Mouse (Mus musculus): ENCODE results near the gene Chsy1. TPM values are rescaled to one million over a fixed set of nuclear protein-coding genes. Genes with fewer than 3 reads are reported as not detected.

Gene Chsy1
- 10 to 100 TPM; 17.2 to 18.5 TPM for total RNA-seq (2021)
- long read RNA-seq, experiment 1, full-length matches to known transcripts = 15 of 17 reads
- long read RNA-seq, experiment 1, partial matches to known transcripts = 1 of 17 reads
- long read RNA-seq, experiment 1, other reads (novel, unspliced or antisense) = 1 of 17 reads
- long read RNA-seq, experiment 2, full-length matches to known transcripts = 10 of 16 reads
- long read RNA-seq, experiment 2, partial matches to known transcripts = 3 of 16 reads
- long read RNA-seq, experiment 2, other reads (novel, unspliced or antisense) = 3 of 16 reads

DNA sequence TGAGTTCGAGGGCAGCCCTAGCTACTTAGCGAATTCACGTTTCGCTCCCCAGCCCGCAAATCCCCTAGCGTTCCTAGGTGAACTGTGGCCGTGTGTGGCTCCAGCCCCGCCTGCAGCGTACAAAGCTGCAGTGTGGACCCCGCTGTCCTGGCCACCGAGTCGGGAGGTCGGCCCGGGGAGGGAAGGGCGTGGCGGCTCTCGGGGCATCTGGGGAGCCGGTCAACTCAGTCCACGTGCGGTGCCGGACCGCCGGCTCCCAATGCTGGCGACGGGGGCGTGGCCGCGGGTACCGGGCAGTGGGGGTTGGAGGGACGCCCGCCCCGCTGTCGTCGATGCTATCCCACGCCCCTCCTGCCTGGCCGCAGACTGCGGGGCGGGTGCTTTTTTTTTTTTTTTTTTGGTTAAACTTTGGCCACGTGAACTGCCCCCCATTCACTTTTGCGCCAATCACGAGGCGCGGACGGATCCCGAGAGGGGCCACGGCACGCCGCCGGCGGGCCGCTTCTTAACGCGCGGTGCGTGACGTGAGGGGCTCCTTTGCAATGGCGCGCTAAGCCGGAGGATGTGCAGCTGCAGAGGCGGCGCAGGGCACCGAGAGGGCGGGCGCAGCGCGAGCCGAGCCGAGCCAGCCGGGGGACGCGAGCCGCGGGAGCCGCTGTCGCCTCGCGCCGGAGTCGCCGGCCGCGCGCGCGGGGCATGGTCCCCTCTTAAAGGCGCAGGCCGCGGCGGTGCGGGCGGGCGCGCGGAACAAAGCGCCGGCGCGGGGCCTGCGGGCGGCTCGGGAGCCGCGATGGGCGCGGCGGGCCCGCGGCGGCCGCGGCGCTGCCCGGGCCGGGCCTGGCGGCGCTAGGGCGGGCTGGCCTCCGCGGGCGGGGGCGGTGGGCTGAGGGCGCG, at the start of gene Chsy1:
Chsy1 (plus strand) TSS at position 555 of the 894 bp plus-strand sequence.
- intact Hi-C loops (cut with DNase I) = loop anchor here (2.0 kb wide), 1 partner anchor 190 kb away; no protein-coding TSS in a partner anchor

DNA sequence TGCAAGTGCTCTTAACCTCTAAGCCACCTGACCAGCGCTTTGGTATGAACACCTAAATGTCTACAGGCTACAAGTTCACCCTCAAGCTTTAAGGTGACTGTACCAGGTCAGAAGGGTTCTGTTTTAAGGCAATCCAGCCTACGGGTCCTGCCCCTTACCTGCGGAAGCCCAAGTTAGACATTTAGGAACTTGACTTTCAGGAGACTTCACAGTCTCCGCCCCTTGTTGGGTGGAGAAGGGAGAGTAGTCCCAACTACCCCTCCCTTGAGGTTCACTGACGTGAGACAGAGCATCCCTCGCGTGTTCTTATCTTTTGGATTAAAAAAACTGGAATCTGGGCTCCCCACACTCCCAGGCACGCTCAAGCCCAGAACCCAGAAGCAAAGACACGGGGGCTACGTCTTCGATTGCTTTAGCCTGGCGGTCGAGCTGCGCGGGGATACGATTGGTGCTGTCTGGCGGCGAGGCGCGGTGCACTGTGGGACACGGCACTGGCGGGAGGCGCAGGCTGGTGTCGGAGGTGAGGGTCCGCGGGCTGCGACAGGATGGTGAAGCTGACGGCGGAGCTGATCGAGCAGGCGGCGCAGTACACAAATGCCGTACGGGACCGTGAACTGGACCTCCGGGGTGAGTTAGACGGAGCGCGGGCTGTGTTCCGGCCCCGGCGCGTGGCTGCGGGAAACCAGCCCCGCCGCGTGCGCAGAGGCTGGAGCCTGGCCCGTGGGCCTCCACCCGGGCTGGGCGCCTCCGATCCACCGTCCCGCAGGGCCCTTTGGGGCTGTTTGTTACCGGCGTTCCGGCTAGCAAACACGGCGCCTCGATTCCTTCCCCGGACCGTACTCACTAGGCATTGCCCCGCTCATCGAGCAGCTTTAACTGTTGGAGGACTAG, 49.0 kb upstream of the Chsy1 start:
- intact Hi-C loops (cut with DNase I) = no loop called here

More for the DNA sequence above, at the start of gene Chsy1:
- peak; percentile 90 to 92 for DNase-seq (ENCODE audit: low spot score in 2 of 2)

DNA sequence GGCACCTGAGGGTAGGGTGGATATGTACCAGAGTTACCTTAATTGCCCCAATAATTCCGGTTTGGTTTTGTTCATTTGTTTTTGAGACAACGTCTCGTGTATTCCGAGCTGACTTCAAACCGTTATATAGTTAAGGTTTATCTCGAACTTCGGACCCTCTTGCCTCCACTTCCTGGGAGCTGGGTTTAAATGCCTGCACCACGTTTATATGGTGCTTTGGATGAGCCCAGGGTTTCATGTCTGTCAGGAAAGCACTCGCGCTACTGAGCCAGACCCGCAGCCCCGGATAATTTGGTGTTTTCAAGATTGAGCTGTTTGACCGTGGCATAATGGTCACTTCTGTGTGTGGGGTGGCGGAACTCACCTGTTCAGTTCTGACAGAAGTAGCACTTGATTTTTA, 48.3 kb upstream of the Chsy1 start:
- intact Hi-C loops (cut with DNase I) = no loop called here
- DNase-seq (ENCODE audit: low spot score in 2 of 2) = no peak

More for the DNA sequence above, 49.0 kb upstream of the Chsy1 start:
- peak; percentile 80 to 90 for DNase-seq (ENCODE audit: low spot score in 2 of 2)

DNA sequence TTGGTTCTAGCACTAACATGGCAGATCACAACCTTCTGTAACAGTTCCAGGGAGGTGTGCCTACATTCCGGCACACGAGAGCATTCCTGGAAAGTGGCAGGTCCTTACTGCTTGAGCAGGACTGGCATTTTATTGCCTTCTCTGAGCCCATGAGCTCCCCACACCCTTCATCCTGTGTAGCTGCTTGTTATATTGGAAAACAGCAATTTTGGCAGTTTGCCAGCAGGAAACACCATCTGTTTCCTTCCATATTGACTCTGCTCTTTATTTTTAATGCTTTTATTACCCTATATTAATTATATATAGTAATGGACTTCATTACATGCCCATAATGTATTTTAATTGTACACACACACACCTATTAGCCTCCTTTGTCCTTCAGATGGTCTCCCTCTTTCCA, 32.9 kb upstream of the Chsy1 start:
- peak in 1 of 2 experiments; percentile 52 for DNase-seq (ENCODE audit: low spot score in 2 of 2)
- intact Hi-C loops (cut with DNase I) = no loop called here

DNA sequence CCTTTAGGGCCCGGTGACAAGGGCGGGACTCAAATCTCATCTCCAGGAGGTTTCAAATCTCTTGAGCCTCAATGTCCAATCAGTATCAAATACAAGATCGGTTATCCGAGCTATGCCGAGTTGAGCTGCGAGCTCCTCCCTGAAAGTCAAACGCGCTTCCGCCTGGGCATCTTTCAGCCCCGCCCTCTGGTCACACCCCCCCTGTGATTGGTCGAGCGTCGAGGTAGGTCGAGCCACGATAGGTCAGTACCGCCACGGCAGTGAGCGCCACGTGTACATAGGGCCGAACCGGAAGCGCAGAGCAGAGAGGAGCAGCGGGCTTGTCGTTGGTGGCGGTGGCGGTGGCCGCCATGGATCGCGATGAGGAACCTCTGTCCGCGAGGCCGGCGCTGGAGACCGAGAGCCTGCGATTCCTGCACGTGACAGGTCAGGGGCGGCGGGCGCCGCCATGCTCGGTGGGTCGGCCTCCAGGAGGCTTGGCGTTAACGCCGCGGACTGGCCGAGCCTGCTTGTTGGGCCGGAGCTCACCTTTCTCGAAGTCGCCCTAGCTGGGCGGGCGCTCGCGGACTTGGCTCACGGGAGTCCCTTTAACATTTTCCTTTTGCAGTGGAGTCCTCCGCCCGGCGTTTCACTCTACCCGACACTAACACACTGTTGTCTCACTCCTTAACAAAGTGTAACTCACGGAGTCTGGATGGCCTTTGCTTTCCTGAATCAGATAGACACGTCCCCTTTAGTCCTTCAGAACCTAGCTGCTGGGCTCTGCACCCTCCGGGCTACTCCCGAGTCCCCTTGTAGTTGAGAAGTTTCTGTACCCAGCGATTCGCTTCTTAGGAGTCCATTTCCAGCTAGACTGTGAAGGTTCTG, 29.7 kb upstream of the Chsy1 start, which contains the start of gene Selenos:
Selenos (plus strand) TSS at position 286 of the 867 bp plus-strand sequence.
- DNase-seq (ENCODE audit: low spot score in 2 of 2) = peak; percentile 97 to 98
- intact Hi-C loops (cut with DNase I) = no loop called here

DNA sequence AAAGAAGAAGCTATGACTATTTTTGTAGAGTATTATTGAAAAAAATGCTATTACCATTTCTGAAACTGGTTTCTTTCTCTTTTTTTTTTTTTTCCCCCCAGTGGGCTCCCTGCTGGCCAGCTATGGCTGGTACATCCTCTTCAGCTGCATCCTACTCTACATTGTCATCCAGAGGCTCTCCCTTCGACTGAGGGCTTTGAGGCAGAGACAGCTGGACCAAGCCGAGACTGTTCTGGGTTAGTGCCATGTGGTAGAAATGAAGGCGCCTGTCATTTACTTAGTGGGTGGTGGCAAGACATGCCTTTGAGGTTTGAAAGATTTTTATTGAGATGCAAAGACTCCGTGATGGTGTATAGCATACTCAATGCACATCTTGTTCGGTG, 29.1 kb upstream of the Chsy1 start:
- intact Hi-C loops (cut with DNase I) = no loop called here
- DNase-seq (ENCODE audit: low spot score in 2 of 2) = peak; percentile 11 to 54

DNA sequence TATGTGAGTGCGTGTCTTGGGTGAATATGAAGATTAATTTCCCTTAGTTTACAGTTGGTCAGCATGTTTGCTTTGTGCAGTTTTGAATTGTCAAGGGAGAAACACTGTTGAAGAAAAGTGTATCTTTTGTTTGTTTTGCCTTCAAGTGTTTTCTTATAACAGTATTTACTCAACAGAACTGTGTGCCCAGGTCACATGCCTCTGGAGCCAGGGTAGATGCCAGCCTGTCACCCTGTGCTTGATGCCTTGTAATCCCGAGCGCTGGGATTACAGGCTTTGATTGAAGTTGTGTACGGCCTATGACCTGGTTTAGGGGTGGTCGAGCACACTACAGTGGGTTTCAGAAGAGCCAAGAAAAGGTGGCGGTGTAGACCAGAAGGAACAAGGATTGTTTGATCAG, 25.6 kb upstream of the Chsy1 start:
- intact Hi-C loops (cut with DNase I) = no loop called here
- DNase-seq (ENCODE audit: low spot score in 2 of 2) = no peak

DNA sequence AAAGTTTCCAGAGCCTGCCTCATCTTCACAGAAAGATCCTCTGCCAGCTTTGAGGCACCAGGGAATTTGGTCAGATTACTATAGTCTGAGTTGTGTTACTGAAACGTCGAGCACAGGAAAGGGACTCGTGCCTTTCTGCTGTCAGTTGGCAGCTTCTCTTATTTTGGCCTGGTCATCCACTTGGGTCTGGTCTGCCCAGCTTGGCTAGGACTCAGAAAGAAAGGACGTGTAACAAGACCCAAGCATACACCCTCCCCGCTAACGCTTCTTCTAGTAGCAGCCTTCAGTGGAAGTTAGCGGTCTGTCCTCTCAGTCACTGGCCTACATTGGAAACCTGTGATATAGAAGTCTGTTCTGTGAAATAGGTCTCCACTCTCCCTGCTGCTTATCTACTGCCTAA, 24.8 kb upstream of the Chsy1 start:
- intact Hi-C loops (cut with DNase I) = no loop called here
- DNase-seq (ENCODE audit: low spot score in 2 of 2) = no peak

DNA sequence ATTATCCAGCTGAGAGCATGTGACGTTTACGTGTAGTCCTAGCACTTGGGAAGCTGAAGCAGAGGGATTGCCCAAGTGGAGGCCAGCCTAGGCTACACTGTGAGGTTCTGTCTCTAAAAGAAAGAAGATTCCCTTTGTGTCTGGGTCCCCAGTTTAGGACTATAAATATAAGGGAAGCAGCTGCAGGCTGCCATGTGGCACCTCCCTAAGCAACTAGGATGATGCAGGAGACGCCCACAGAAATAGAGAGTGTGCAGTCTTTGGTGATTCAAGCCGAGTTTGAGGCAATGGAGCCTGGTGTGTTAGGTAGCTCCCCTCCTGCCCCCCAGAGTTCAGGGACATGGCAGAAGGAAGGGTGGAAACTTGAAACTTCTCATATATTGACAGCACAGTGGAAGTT, 21.7 kb upstream of the Chsy1 start:
- DNase-seq (ENCODE audit: low spot score in 2 of 2) = peak; percentile 32 to 64

DNA sequence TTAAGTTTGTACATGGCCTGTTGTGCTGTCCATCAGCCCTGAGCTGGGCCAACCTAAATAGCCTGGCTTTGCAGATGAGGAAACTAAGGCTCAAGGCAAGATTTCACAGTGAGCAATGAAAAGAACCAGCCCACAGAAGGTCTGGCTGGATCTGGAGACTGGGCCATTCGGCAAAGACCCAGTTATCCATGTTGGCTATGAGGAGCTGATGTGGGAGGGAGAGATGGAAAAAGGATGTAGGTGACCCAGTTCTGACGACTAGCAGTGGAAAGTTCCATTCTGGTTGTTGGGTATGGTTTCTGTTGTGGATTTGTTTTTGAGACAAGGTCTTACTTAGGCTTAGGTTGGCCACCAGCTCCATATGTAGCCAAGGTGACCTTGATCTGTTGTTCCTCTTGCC, 21.2 kb upstream of the Chsy1 start:
- intact Hi-C loops (cut with DNase I) = no loop called here
- DNase-seq (ENCODE audit: low spot score in 2 of 2) = no peak

More for the DNA sequence above, 21.7 kb upstream of the Chsy1 start:
- intact Hi-C loops (cut with DNase I) = no loop called here

DNA sequence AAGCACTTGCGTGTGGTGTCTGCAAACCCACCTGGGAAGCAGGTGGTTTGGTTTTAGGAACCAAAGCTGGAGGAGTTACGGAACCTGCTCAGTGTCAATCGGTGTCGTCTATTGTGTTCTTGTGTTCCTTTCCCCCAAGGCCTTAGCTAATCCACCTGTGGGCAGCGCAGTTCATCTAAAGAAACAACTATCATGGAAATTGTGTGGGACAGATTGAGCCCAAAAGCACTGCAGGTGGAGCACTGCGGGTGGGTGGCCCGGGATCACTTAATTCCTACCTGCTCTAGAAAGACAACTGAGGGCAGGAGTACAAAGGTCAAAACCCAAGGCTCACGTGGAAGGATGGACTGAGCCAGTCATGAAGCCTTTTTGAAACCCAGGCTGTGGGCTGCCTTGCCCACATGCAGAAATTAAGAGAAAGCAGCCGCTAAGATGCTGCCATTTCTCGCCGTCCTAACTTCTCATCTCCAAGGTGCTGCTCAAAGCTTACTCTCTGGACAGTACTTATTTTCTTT, 18.6 kb upstream of the Chsy1 start:
- intact Hi-C loops (cut with DNase I) = no loop called here
- DNase-seq (ENCODE audit: low spot score in 2 of 2) = no peak

DNA sequence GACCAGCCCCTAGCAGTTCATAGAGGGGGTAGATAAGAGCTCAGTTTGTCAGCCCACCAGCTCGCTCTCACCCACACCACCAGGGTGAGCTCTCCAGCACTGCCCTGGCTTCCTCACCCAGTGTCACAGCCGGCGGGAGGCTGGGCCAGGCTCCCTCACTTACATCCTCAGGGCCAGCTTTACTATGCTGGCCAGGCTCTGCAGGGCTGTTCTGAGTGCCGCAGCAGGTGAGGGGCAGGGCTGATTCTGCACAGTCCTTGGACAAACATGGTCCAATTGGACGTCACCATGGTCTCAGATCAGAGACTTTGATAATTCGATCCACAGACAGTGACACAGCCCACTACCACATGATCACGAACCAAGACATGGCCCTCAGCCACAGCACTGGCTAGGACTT, 17.8 kb upstream of the Chsy1 start:
- DNase-seq (ENCODE audit: low spot score in 2 of 2) = no peak
- intact Hi-C loops (cut with DNase I) = no loop called here

DNA sequence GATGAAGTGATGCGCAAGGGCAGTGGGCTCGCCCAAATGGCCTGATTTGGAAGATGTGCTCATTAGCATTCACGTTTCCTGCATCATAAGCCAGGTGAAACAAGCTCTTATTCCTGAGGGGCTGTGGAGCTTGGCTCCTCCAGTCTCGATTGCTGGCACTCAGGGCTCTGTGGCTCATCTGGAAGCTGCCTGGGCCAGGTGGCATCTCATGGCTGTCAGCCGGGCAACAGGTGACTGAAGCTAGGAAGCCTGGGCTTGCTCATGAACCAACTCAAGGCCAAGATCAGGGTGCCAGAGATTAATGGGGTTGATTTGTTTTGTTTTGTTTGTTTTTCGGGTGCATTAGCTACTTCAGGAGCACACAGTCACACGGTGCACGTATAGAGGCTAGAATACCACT, 16.7 kb upstream of the Chsy1 start:
- intact Hi-C loops (cut with DNase I) = no loop called here
- DNase-seq (ENCODE audit: low spot score in 2 of 2) = no peak

DNA sequence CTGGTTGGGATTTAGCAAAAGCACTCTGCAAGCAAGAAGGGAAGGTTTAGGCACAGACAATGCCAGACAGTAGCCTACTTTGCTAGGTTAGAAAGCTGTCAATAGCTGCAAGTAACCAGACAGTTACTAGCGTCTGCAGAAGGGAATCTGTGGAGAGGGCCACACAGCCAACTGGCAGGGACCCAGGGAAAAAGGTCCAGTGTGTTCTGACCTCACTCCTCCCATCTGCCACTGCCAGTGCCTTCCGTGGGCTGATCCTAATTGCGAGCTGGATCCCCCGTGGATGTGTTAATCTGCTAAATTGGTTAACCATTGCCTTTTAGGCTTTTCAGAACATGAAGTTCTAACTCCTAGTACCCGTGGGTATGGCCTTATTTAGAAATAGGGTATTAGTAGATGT, 15.2 kb upstream of the Chsy1 start:
- intact Hi-C loops (cut with DNase I) = no loop called here
- DNase-seq (ENCODE audit: low spot score in 2 of 2) = no peak

DNA sequence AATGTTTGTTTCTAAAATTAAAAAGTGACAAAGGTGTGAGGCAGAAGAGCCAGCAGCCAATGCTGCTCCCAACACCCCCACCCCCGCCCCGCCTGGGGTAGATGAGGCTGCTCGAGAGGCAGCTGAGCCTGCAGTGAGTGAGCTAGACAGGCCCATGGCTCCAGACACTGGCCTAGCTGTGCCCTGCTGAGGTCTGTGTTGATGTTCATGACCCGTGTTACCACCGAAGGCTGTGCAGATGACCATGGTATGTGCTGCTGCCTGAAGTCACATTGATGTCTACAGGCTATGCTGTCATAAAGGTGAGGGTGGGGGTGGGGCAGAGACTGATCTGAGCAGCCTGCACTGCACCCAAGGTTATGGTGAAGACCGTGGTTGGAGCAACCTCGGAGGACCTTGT, 10.5 kb upstream of the Chsy1 start:
- no peak for DNase-seq (ENCODE audit: low spot score in 2 of 2)
- intact Hi-C loops (cut with DNase I) = no loop called here

DNA sequence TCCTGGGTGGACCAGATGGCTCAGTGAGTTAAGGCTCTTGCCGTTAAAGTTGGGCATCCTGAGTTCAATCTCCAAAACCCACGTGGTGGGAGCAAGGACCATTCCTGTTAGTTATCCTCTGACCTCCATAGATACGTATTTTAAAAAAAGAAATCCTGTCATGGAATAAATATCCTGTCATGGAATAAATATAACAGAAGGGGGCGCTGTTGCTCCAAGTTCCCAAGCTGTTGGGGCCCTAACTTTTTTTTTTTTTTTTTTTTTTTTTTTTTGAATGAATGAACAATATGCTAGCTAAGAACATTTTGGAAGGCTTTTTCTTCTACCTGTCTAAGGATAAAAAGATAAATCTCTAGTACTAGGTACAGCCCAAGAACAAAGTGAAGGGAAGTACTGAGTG, 7.4 kb upstream of the Chsy1 start:
- intact Hi-C loops (cut with DNase I) = loop anchor here (2.0 to 5.0 kb wide), 3 partner anchors 199 to 560 kb away; partner anchors contain the start of gene Lrrk1
- DNase-seq (ENCODE audit: low spot score in 2 of 2) = peak in 1 of 2 experiments; percentile 47

DNA sequence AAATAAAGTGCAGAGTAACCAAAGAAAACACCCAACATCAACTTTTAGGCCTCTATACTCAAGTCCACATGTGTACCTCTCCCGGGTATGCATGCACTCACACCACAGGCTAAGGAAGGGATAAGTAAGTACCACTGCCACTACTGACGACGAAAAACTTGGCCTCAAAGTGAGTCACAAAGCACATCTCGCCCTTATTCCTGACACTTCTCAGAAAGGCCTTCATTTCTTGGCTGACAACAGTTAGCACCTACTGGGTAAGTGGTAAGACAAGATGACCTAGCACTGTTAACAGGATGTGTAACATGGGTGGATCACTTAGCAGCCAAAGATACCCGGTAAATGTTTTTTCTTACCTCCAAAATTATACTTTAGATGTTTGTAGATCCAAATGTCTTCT, 4.8 kb upstream of the Chsy1 start:
- intact Hi-C loops (cut with DNase I) = loop anchor here (5.0 kb wide), 2 partner anchors 283 to 558 kb away; partner anchors contain the start of gene Lrrk1
- DNase-seq (ENCODE audit: low spot score in 2 of 2) = no peak

DNA sequence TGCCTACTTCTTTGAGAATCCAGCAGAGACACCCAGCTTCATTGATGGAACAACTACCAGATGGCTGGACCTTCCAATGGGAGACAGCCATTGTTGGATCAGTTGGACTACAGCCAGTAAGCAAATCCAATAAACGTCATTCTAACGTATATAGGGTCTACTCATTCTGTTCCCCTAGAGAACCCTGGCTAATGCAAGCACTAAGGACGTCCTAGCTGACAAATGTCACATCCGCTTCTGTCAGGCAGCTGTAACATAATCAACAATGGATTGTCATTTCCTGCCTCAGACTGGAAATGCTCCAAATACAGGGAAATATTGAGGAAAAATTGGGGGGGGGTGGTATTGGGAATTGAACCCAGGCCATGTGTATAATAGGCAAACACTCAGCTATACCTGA, 3.5 kb upstream of the Chsy1 start:
- intact Hi-C loops (cut with DNase I) = no loop called here
- no peak for DNase-seq (ENCODE audit: low spot score in 2 of 2)
